Mouse (Mus musculus): ENCODE results near the gene Clec4f. TPM values are rescaled to one million over a fixed set of nuclear protein-coding genes. Genes with fewer than 3 reads are reported as not detected.

The Clec4f gene
- polyA plus RNA-seq, 1 experiment from 2014 or later, result not detected

GRCm38 (mm10) chr6:83701001-83701400, 45.0 kb upstream of the Clec4f start:
- DNase-seq (ENCODE audit: low spot score) (no peak), ATAC-seq (no peak)
- Histone ChIP-seq H3K9ac (replicated peaks; ENCODE audit: low read depth) (no peak overlapping the region), H3K36me3 (ENCODE audit: insufficient read depth, low read length) (no peaks in the 10 kb centered on the region), H3K4me1 (ENCODE audit: insufficient read depth, low read depth, low read length) (no peaks in the 10 kb centered on the region), H3K27me3 (replicated peaks; ENCODE audit: insufficient read depth, low read length) (peaks cover 89% of the 10 kb centered on the region), H3K9me3 (ENCODE audit: low read length) (no peaks in the 10 kb centered on the region), H3K4me2 (replicated peaks; ENCODE audit: low read depth, low read length) (no peak overlapping the region), H3K4me3 (ENCODE audit: low read depth, low read length) (no peak overlapping the region), H3K27ac (ENCODE audit: low read length) (no peak overlapping the region)
- no peak for TF ChIP-seq EP300 (IDR thresholded peaks at IDR 0.05)
- no peak for TF ChIP-seq CTCF (IDR thresholded peaks at IDR 0.05)
- WGBS, result 2% methylated on average over 11 of the region's 11 CpGs

DNA sequence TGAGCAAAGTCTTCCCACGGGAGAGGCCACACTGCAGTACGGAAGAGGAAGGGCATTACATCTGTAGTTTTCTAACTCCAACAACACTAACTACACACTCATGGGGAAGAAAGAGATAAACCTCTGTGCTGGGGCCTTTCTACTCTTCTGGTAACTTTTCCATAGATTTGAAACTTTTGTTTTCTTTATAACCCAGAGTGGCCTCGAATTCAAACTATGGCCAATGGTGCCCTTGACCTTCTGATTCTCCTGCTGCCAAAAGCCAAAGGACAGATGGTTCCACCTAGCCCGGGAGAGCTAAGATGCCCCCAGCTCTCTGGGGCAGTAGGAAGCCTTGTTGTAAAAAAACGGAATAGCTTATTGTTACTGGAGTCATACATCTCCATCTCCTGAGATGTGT, 44.0 kb upstream of the Clec4f start:
- Histone ChIP-seq H3K4me1 (ENCODE audit: insufficient read depth, low read depth, low read length) (no peaks in the 10 kb centered on the region), H3K9ac (replicated peaks; ENCODE audit: low read depth) (no peak overlapping the region), H3K27me3 (replicated peaks; ENCODE audit: insufficient read depth, low read length) (peaks cover 89% of the 10 kb centered on the region), H3K9me3 (ENCODE audit: low read length) (no peaks in the 10 kb centered on the region), H3K36me3 (ENCODE audit: insufficient read depth, low read length) (no peaks in the 10 kb centered on the region), H3K4me2 (replicated peaks; ENCODE audit: low read depth, low read length) (no peak overlapping the region), H3K4me3 (ENCODE audit: low read depth, low read length) (no peak overlapping the region), H3K27ac (ENCODE audit: low read length) (no peak overlapping the region)
- WGBS, result 6% methylated on average over 5 of the region's 5 CpGs
- DNase-seq (ENCODE audit: low spot score), result no peak
- ATAC-seq, result no peak
- TF ChIP-seq CTCF (IDR thresholded peaks at IDR 0.05), result no peak
- TF ChIP-seq EP300 (IDR thresholded peaks at IDR 0.05), result no peak

DNA sequence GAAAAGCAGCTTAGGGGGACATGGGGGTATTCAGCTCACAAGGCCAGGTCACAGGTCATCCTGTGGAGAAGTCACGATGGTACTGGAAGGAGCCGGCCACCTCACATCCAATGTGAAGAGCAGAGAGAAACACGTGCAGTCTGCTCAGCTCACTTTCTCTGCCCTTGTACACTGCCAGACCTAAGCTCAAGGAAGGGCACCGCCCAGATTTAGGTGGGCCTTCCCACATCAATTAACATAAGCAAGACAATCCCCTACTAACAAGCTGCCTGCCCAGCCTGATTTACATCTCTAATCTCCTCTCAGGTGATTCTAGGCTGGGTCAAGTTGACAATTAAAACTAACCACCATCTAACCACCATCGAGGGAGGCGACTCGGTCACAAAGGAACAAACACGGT, 41.9 kb upstream of the Clec4f start:
- Histone ChIP-seq H3K9me3 (ENCODE audit: low read length) (no peaks in the 10 kb centered on the region), H3K4me3 (ENCODE audit: low read depth, low read length) (no peak overlapping the region), H3K4me1 (ENCODE audit: insufficient read depth, low read depth, low read length) (no peaks in the 10 kb centered on the region), H3K9ac (replicated peaks; ENCODE audit: low read depth) (no peak overlapping the region), H3K27me3 (replicated peaks; ENCODE audit: insufficient read depth, low read length) (peaks cover 88% of the 10 kb centered on the region), H3K4me2 (replicated peaks; ENCODE audit: low read depth, low read length) (no peak overlapping the region), H3K27ac (ENCODE audit: low read length) (no peak overlapping the region), H3K36me3 (ENCODE audit: insufficient read depth, low read length) (no peaks in the 10 kb centered on the region)
- no peak for TF ChIP-seq CTCF (IDR thresholded peaks at IDR 0.05)
- no peak for TF ChIP-seq EP300 (IDR thresholded peaks at IDR 0.05)
- 4% methylated on average over 8 of the region's 8 CpGs for WGBS
- DNase-seq (ENCODE audit: low spot score), result no peak
- ATAC-seq, result no peak

DNA sequence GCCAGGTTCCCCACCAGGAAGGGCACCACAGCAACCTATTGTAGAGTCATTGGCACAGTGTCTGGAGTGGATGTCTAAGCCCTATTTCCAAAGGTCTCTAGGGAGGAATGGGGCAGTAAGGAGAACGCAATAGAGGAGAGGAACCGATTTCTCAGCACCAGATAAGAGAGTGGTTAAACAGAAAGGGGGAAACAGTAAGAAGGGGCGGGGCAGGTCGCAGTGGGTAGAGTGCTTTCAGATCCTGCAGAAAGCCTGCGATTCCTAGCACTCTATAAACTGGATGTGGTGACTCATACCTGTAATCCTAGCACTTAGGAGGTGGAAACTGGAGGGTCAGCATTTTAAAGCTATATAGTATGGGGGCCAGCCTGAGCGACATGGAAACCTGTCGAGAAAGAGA, 40.7 kb upstream of the Clec4f start:
- no peaks in the 10 kb centered on the region for H3K9me3 ChIP-seq (ENCODE audit: low read length)
- DNase-seq (ENCODE audit: low spot score) (no peak), ATAC-seq (no peak)
- TF ChIP-seq EP300 (IDR thresholded peaks at IDR 0.05), result no peak
- no peak for TF ChIP-seq CTCF (IDR thresholded peaks at IDR 0.05)
- no peaks in the 10 kb centered on the region for H3K4me1 ChIP-seq (ENCODE audit: insufficient read depth, low read depth, low read length)
- no peak overlapping the region for H3K27ac ChIP-seq (ENCODE audit: low read length)
- peaks cover 89% of the 10 kb centered on the region for H3K27me3 ChIP-seq (replicated peaks; ENCODE audit: insufficient read depth, low read length)
- WGBS, result 2% methylated on average over 7 of the region's 7 CpGs
- no peaks in the 10 kb centered on the region for H3K36me3 ChIP-seq (ENCODE audit: insufficient read depth, low read length)
- H3K4me2 ChIP-seq (replicated peaks; ENCODE audit: low read depth, low read length), result no peak overlapping the region
- H3K9ac ChIP-seq (replicated peaks; ENCODE audit: low read depth), result no peak overlapping the region
- H3K4me3 ChIP-seq (ENCODE audit: low read depth, low read length), result no peak overlapping the region

- no peak overlapping the region for H3K4me3 ChIP-seq (ENCODE audit: low read depth, low read length)
- no peak overlapping the region for H3K27ac ChIP-seq (ENCODE audit: low read length)
- H3K4me1 ChIP-seq (ENCODE audit: insufficient read depth, low read depth, low read length), result no peaks in the 10 kb centered on the region
- 3% methylated on average over 3 of the region's 3 CpGs for WGBS
- ATAC-seq (no peak), DNase-seq (ENCODE audit: low spot score) (no peak)
- no peak overlapping the region for H3K9ac ChIP-seq (replicated peaks; ENCODE audit: low read depth)
- H3K27me3 ChIP-seq (replicated peaks; ENCODE audit: insufficient read depth, low read length), result peaks cover 87% of the 10 kb centered on the region
- no peaks in the 10 kb centered on the region for H3K36me3 ChIP-seq (ENCODE audit: insufficient read depth, low read length)
- peak; percentile 34 for TF ChIP-seq CTCF (IDR thresholded peaks at IDR 0.05)
- TF ChIP-seq EP300 (IDR thresholded peaks at IDR 0.05), result no peak
- H3K4me2 ChIP-seq (replicated peaks; ENCODE audit: low read depth, low read length), result no peak overlapping the region
- no peaks in the 10 kb centered on the region for H3K9me3 ChIP-seq (ENCODE audit: low read length)
These were observed 39.7 kb upstream of the Clec4f start for GRCm38 (mm10) chr6:83695731-83696130.

DNA sequence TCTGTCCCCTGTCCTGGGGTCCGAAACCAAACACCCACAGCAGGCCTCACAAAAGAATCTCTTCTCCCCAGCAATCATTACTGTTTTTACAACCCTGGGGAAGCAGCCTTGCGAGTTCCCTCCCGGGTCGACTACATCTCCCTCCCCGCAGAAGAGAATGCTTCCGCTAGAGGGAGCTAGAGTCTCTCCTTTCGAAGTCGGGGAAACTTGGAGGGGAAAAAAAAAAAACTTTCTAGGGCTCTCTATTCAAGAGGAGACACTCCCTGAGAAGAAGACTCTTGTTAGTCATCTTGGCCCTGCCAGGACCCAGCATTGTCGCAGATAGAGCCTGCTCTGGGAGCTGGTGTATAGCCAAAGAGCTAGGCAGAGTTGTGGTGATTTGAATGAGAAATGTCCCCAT, 37.8 kb upstream of the Clec4f start:
- DNase-seq (ENCODE audit: low spot score), result peak; percentile 90
- Histone ChIP-seq H3K4me3 (ENCODE audit: low read depth, low read length) (no peak overlapping the region), H3K4me1 (ENCODE audit: insufficient read depth, low read depth, low read length) (no peaks in the 10 kb centered on the region), H3K36me3 (ENCODE audit: insufficient read depth, low read length) (no peaks in the 10 kb centered on the region), H3K27ac (ENCODE audit: low read length) (no peak overlapping the region), H3K9ac (replicated peaks; ENCODE audit: low read depth) (no peak overlapping the region), H3K27me3 (replicated peaks; ENCODE audit: insufficient read depth, low read length) (peaks cover 72% of the 10 kb centered on the region), H3K9me3 (ENCODE audit: low read length) (no peaks in the 10 kb centered on the region), H3K4me2 (replicated peaks; ENCODE audit: low read depth, low read length) (no peak overlapping the region)
- whole genome bisulfite sequencing, result 3% methylated on average over 9 of the region's 9 CpGs
- no peak for ATAC-seq
- TF ChIP-seq CTCF (IDR thresholded peaks at IDR 0.05) (peak; percentile 79), EP300 (IDR thresholded peaks at IDR 0.05) (no peak)

- H3K27ac ChIP-seq (ENCODE audit: low read length), result no peak overlapping the region
- WGBS, result 2% methylated on average over 12 of the region's 12 CpGs
- no peak overlapping the region for H3K4me2 ChIP-seq (replicated peaks; ENCODE audit: low read depth, low read length)
- no peak overlapping the region for H3K4me3 ChIP-seq (ENCODE audit: low read depth, low read length)
- ATAC-seq, result no peak
- DNase-seq (ENCODE audit: low spot score), result no peak
- no peak overlapping the region for H3K9ac ChIP-seq (replicated peaks; ENCODE audit: low read depth)
- TF ChIP-seq CTCF (IDR thresholded peaks at IDR 0.05) (no peak), EP300 (IDR thresholded peaks at IDR 0.05) (no peak)
- H3K27me3 ChIP-seq (replicated peaks; ENCODE audit: insufficient read depth, low read length), result peaks cover 64% of the 10 kb centered on the region
- H3K36me3 ChIP-seq (ENCODE audit: insufficient read depth, low read length), result no peaks in the 10 kb centered on the region
- H3K4me1 ChIP-seq (ENCODE audit: insufficient read depth, low read depth, low read length), result no peaks in the 10 kb centered on the region
- no peaks in the 10 kb centered on the region for H3K9me3 ChIP-seq (ENCODE audit: low read length)
These were observed 37.0 kb upstream of the Clec4f start for GRCm38 (mm10) chr6:83692962-83693361.
